Mouse (Mus musculus) ES-Bruce4 (cell line): ENCODE measurements around the gene Them5. TPM values are rescaled to one million over a fixed set of nuclear protein-coding genes. Genes with fewer than 3 reads are reported as not detected.

Experiments
- H3K27ac ChIP-seq: 2 replicates; pipeline ENCODE4 v1.5.1; 2012; ENCODE audit warnings: low read length, inconsistent platforms; ENCODE audit not compliant: insufficient read depth
- H3K27me3 ChIP-seq: 2 replicates; pipeline ENCODE4 v1.6.1; 2012; ENCODE audit warnings: mild to moderate bottlenecking, low read length, inconsistent platforms; ENCODE audit not compliant: control insufficient read depth, poor library complexity, insufficient read depth, severe bottlenecking
- H3K36me3 ChIP-seq: 2 replicates; pipeline ENCODE4 v1.6.1; 2012; ENCODE audit warnings: inconsistent platforms, mild to moderate bottlenecking, low read length, moderate library complexity; ENCODE audit not compliant: control insufficient read depth, poor library complexity, insufficient read depth, severe bottlenecking
- H3K4me1 ChIP-seq: one replicate; pipeline ENCODE4 v1.8.1; 2011; ENCODE audit warnings: low read length; ENCODE audit not compliant: control insufficient read depth, insufficient read depth
- H3K4me3 ChIP-seq: 2 replicates; pipeline ENCODE4 v1.5.1; 2011; ENCODE audit warnings: low read depth, mild to moderate bottlenecking, low read length
- H3K9ac ChIP-seq: 2 replicates; pipeline ENCODE4 v1.6.1; 2012; ENCODE audit warnings: low read depth, mild to moderate bottlenecking, inconsistent platforms; ENCODE audit not compliant: poor library complexity, severe bottlenecking
- H3K9me3 ChIP-seq: replicated peaks from 2 replicates; pipeline ENCODE4 v1.6.1; 2012; ENCODE audit warnings: mild to moderate bottlenecking, low read length, inconsistent platforms; ENCODE audit not compliant: control insufficient read depth, poor library complexity, insufficient read depth, severe bottlenecking
- CTCF ChIP-seq: IDR thresholded peaks from one replicate; pipeline ENCODE4 v1.8.1; 2011; ENCODE audit warnings: low read depth, low read length
- EP300 ChIP-seq: IDR thresholded peaks from 2 replicates; pipeline ENCODE4 v1.6.1; 2011; ENCODE audit warnings: low read depth, low read length; ENCODE audit not compliant: insufficient read depth
- POLR2A ChIP-seq: IDR thresholded peaks from one replicate; pipeline ENCODE4 v1.8.1; 2011; ENCODE audit warnings: low read length; ENCODE audit not compliant: insufficient read depth
- polyA plus RNA-seq: library from polyadenylated mRNA; stranded (reverse); fragments of >200 nt; gene quantifications from 2 replicates; pipeline ENCODE4 v1.2.4, GENCODE M21; 2011; ENCODE audit warnings: low read depth; ENCODE audit not compliant: missing spikeins, insufficient read depth, insufficient read length

Them5 gene
- polyA plus RNA-seq, 1 experiment: 0.48 TPM

GRCm38 (mm10) chr3:94379831-94380510 lies 38.1 kb downstream of the Them5 start:
- Histone ChIP-seq H3K4me3 (no peak overlapping the region), H3K9ac (no peak overlapping the region), H3K27me3 (no peaks in the 10 kb centered on the region), H3K4me1 (no peaks in the 10 kb centered on the region), H3K36me3 (no peaks in the 10 kb centered on the region), H3K27ac (no peak overlapping the region), H3K9me3 (peaks cover 7% of the 10 kb centered on the region)
- no peak for TF ChIP-seq EP300
- no peak for TF ChIP-seq CTCF
- no peak for TF ChIP-seq POLR2A

GRCm38 (mm10) chr3:94382308-94382707 lies 40.4 kb downstream of the Them5 start:
- no peaks in the 10 kb centered on the region for H3K36me3 ChIP-seq
- no peak overlapping the region for H3K9ac ChIP-seq
- no peaks in the 10 kb centered on the region for H3K4me1 ChIP-seq
- H3K4me3 ChIP-seq: no peak overlapping the region
- peaks cover 7% of the 10 kb centered on the region for H3K9me3 ChIP-seq
- no peak for TF ChIP-seq CTCF
- TF ChIP-seq POLR2A: no peak
- TF ChIP-seq EP300: no peak
- no peak overlapping the region for H3K27ac ChIP-seq
- H3K27me3 ChIP-seq: no peaks in the 10 kb centered on the region

- Histone ChIP-seq H3K9ac (no peak overlapping the region), H3K27ac (no peak overlapping the region), H3K36me3 (no peaks in the 10 kb centered on the region), H3K4me3 (no peak overlapping the region), H3K9me3 (peaks cover 7% of the 10 kb centered on the region), H3K27me3 (no peaks in the 10 kb centered on the region), H3K4me1 (no peaks in the 10 kb centered on the region)
- no peak for TF ChIP-seq CTCF
- TF ChIP-seq POLR2A: no peak
- TF ChIP-seq EP300: no peak
Measured at GRCm38 (mm10) chr3:94383476-94383875, 41.6 kb downstream of the Them5 start.

GRCm38 (mm10) chr3:94386671-94387070 lies 44.8 kb downstream of the Them5 start:
- no peak overlapping the region for H3K4me3 ChIP-seq
- H3K9me3 ChIP-seq: no peaks in the 10 kb centered on the region
- no peaks in the 10 kb centered on the region for H3K4me1 ChIP-seq
- H3K36me3 ChIP-seq: no peaks in the 10 kb centered on the region
- no peaks in the 10 kb centered on the region for H3K27me3 ChIP-seq
- H3K9ac ChIP-seq: no peak overlapping the region
- TF ChIP-seq EP300 (no peak), CTCF (no peak)
- no peak overlapping the region for H3K27ac ChIP-seq

- Histone ChIP-seq H3K9ac (no peak overlapping the region), H3K4me3 (no peak overlapping the region), H3K4me1 (no peaks in the 10 kb centered on the region), H3K27ac (no peak overlapping the region), H3K9me3 (no peaks in the 10 kb centered on the region), H3K36me3 (no peaks in the 10 kb centered on the region), H3K27me3 (no peaks in the 10 kb centered on the region)
- TF ChIP-seq CTCF (no peak), POLR2A (no peak), EP300 (no peak)
Measured at GRCm38 (mm10) chr3:94387391-94387790, 45.5 kb downstream of the Them5 start.

GRCm38 (mm10) chr3:94388047-94388446 lies 46.1 kb downstream of the Them5 start:
- Histone ChIP-seq H3K27ac (no peak overlapping the region), H3K27me3 (no peaks in the 10 kb centered on the region), H3K9me3 (no peaks in the 10 kb centered on the region), H3K36me3 (no peaks in the 10 kb centered on the region), H3K9ac (no peak overlapping the region), H3K4me1 (no peaks in the 10 kb centered on the region), H3K4me3 (no peak overlapping the region)
- TF ChIP-seq CTCF: no peak
- TF ChIP-seq POLR2A: no peak
- TF ChIP-seq EP300: no peak
